23 mouse cellular contexts compared by ENCODE assay signal in genomic region chr7:30086524-30086923, GRCm38 (mm10). TPM values are rescaled to one million over a fixed set of nuclear protein-coding genes. Genes with fewer than 3 reads are reported as not detected.
DNase-seq lines count a peak whose midpoint lies in the region; ATAC-seq and TF ChIP-seq lines count a peak whose summit lies in the region.
"Had no signal": no experiment of that assay in that cellular context is flagged by ENCODE, and none has a peak within 500 bp of the region (broad histone marks: within the 10 kb centered on the region; RNA-seq: fewer than 3 reads in every experiment).

No protein-coding gene starts in this region.

- H3K9me3 ChIP-seq in midbrain, postnatal 0 days (ENCODE audit: low read length) = no peaks in the 10 kb centered on the region
- H3K9me3 ChIP-seq in midbrain, embryonic 16.5 days (replicated peaks; ENCODE audit: control insufficient read depth, low read length, poor library complexity, severe bottlenecking) = no peaks in the 10 kb centered on the region
- H3K9me3 ChIP-seq in kidney, embryonic 16.5 days (ENCODE audit: low read length) = no peaks in the 10 kb centered on the region
- H3K9me3 ChIP-seq: midbrain, embryonic 12.5 days had no signal

- peaks cover 9% of the 10 kb centered on the region; the same call in 1 of the 2 replicates for H3K4me1 ChIP-seq in midbrain, postnatal 0 days (ENCODE audit: insufficient read depth, low read length)
- H3K4me1 ChIP-seq in midbrain, embryonic 16.5 days (ENCODE audit: control insufficient read depth, insufficient read depth, low read length) = peaks cover 24% of the 10 kb centered on the region
- H3K4me1 ChIP-seq in kidney, embryonic 16.5 days (ENCODE audit: insufficient read depth, low read length) = peaks cover 19% of the 10 kb centered on the region

- no peak for TF ChIP-seq CTCF in layer of hippocampus, adult 2 months (conservative IDR thresholded peaks at IDR 0.05)
- TF ChIP-seq CTCF in midbrain, postnatal 0 days (IDR thresholded peaks at IDR 0.05) = no peak

- H3K9ac ChIP-seq in midbrain, postnatal 0 days (replicated peaks; ENCODE audit: low read length, poor library complexity, severe bottlenecking) = no peak overlapping the region
- no peak overlapping the region for H3K9ac ChIP-seq in midbrain, embryonic 16.5 days (ENCODE audit: low read depth, low read length)
- H3K9ac ChIP-seq in kidney, embryonic 16.5 days (replicated peaks; ENCODE audit: low read length) = no peak overlapping the region
- H3K9ac ChIP-seq: forebrain, postnatal 0 days; midbrain, embryonic 12.5 days had no signal

- H3K4me3 ChIP-seq in layer of hippocampus, adult 2 months = no peak overlapping the region
- no peak overlapping the region for H3K4me3 ChIP-seq in midbrain, postnatal 0 days (ENCODE audit: low read depth, low read length)
- no peak overlapping the region for H3K4me3 ChIP-seq in midbrain, embryonic 16.5 days (ENCODE audit: low read depth, low read length)
- H3K4me3 ChIP-seq in kidney, embryonic 16.5 days (ENCODE audit: low read length) = no peak overlapping the region
- H3K4me3 ChIP-seq: hindbrain, embryonic 10.5 days; midbrain, embryonic 12.5 days had no signal

- peaks cover 11% of the 10 kb centered on the region; the same call in 1 of the 2 replicates for H3K36me3 ChIP-seq in midbrain, postnatal 0 days (ENCODE audit: insufficient read depth, low read length)
- peaks cover 25% of the 10 kb centered on the region for H3K36me3 ChIP-seq in midbrain, embryonic 16.5 days (ENCODE audit: control insufficient read depth, insufficient read depth, low read length)
- H3K36me3 ChIP-seq in kidney, embryonic 16.5 days (ENCODE audit: insufficient read depth, low read length) = peaks cover 15% of the 10 kb centered on the region

- no peak overlapping the region for H3K4me2 ChIP-seq in midbrain, postnatal 0 days (ENCODE audit: low read depth, low read length, poor library complexity, severe bottlenecking)
- no peak overlapping the region for H3K4me2 ChIP-seq in midbrain, embryonic 16.5 days (ENCODE audit: low read length)
- no peak overlapping the region for H3K4me2 ChIP-seq in kidney, embryonic 16.5 days (replicated peaks; ENCODE audit: low read depth, low read length)
- H3K4me2 ChIP-seq: midbrain, embryonic 12.5 days had no signal

- H3K27ac ChIP-seq in layer of hippocampus, adult 2 months = no peak overlapping the region
- no peak overlapping the region for H3K27ac ChIP-seq in midbrain, postnatal 0 days (ENCODE audit: low read depth, low read length)
- no peak overlapping the region for H3K27ac ChIP-seq in midbrain, embryonic 16.5 days (ENCODE audit: low read length)
- H3K27ac ChIP-seq in kidney, embryonic 16.5 days (ENCODE audit: low read length) = no peak overlapping the region
- H3K27ac ChIP-seq: hindbrain, embryonic 10.5 days; midbrain, embryonic 12.5 days had no signal

- H3K27me3 ChIP-seq in midbrain, postnatal 0 days (ENCODE audit: insufficient read depth, low read length) = no peaks in the 10 kb centered on the region
- no peaks in the 10 kb centered on the region for H3K27me3 ChIP-seq in midbrain, embryonic 16.5 days (ENCODE audit: control insufficient read depth, insufficient read depth, low read depth, low read length)
- no peaks in the 10 kb centered on the region for H3K27me3 ChIP-seq in kidney, embryonic 16.5 days (ENCODE audit: insufficient read depth, low read length)
- H3K27me3 ChIP-seq: midbrain, embryonic 12.5 days had no signal

- no peak for ATAC-seq in midbrain, postnatal 0 days (ENCODE audit: low FRiP score)
- ATAC-seq in midbrain, embryonic 16.5 days = no peak
- ATAC-seq in kidney, embryonic 16.5 days (ENCODE audit: low FRiP score, low TSS enrichment) = no peak
- ATAC-seq: CD4-positive, CD25-positive, alpha-beta regulatory T cell, adult 4 months; forebrain, postnatal 0 days; lung, postnatal 0 days had no signal

- DNase-seq in layer of hippocampus, adult 2 months (ENCODE audit: low spot score in 2 of 2) = peak; percentile 18 to 26
- no peak for DNase-seq in layer of hippocampus, postnatal 25 days (ENCODE audit: extremely low spot score in 1 of 2, low spot score in 1 of 2)
- DNase-seq in urinary bladder, postnatal 14 days (ENCODE audit: low spot score) = peak; percentile 12
- DNase-seq in urinary bladder, postnatal 4 days (ENCODE audit: low spot score in 2 of 2) = no peak
- DNase-seq in adipocyte (ENCODE audit: low spot score) = peak; percentile 25
- DNase-seq in midbrain, postnatal 0 days (ENCODE audit: low spot score) = no peak
- DNase-seq: cerebellum, adult 9-10 months; forebrain, postnatal 0 days; gastrocnemius, postnatal 10 days; kidney, adult 18-20 months; kidney, postnatal 10 days; liver had no signal

- WGBS in midbrain, postnatal 0 days = 93% methylated on average over 9 of the region's 9 CpGs
- 95% methylated on average over 9 of the region's 9 CpGs for WGBS in midbrain, embryonic 16.5 days
- 80% methylated on average over 9 of the region's 9 CpGs for WGBS in kidney, embryonic 16.5 days

RNA-seq across cellular contexts. Expression of gene Gm26920, which starts 3.7 kb away (rescaled TPM):
- not detected for total RNA-seq in layer of hippocampus, adult 2 months (2021)
- total RNA-seq in layer of hippocampus, postnatal 25 days (2021) = 1 to 10 TPM in 1 of 2 experiments, not detected in 1; 2.0 TPM
- not detected in 2 replicates for total RNA-seq in midbrain, postnatal 0 days (2014; rRNA removed)
- 0.63 and 1.3 TPM in 2 replicates for polyA plus RNA-seq in midbrain, postnatal 0 days (2015; fragmentation: Nextera tagmentation; extraction: Ambion mirVana)
- polyA plus RNA-seq in midbrain, embryonic 16.5 days (2015; fragmentation: Nextera tagmentation; extraction: Ambion mirVana) = 2.0 and 3.2 TPM in 2 replicates
- polyA plus RNA-seq in kidney, embryonic 16.5 days (2015; fragmentation: Nextera tagmentation; extraction: Ambion mirVana) = 1.6 and 2.1 TPM in 2 replicates
- total RNA-seq: adrenal gland, adult 18-20 months; left cerebral cortex, postnatal 25 days; megakaryocyte progenitor cell, adult 5-6 weeks had no signal
- polyA plus RNA-seq: heart, embryonic 16.5 days; liver, embryonic 16.5 days had no signal

RNA-seq across cellular contexts. Expression of gene Zfp566, which starts 3.8 kb away (rescaled TPM):
- total RNA-seq in layer of hippocampus, adult 2 months (2021) = 1 to 10 TPM; 4.3 to 8.2 TPM
- 1 to 10 TPM; 5.3 to 7.1 TPM for total RNA-seq in layer of hippocampus, postnatal 25 days (2021)
- total RNA-seq in midbrain, postnatal 0 days (2014; rRNA removed) = 0.93 and 3.8 TPM in 2 replicates
- polyA plus RNA-seq in midbrain, postnatal 0 days (2015; fragmentation: Nextera tagmentation; extraction: Ambion mirVana) = 16.2 and 18.0 TPM in 2 replicates
- polyA plus RNA-seq in midbrain, embryonic 16.5 days (2015; fragmentation: Nextera tagmentation; extraction: Ambion mirVana) = 18.1 and 18.7 TPM in 2 replicates
- polyA plus RNA-seq in kidney, embryonic 16.5 days (2015; fragmentation: Nextera tagmentation; extraction: Ambion mirVana) = 12.5 and 13.6 TPM in 2 replicates

RNA-seq across cellular contexts. Expression of gene Zfp260, which starts 8.1 kb away (rescaled TPM):
- total RNA-seq in layer of hippocampus, adult 2 months (2021) = 10 to 100 TPM; 73.1 to 75.5 TPM
- total RNA-seq in layer of hippocampus, postnatal 25 days (2021) = 10 to 100 TPM; 64.8 to 89.9 TPM
- total RNA-seq in midbrain, postnatal 0 days (2014; rRNA removed) = 39.4 and 47.4 TPM in 2 replicates
- polyA plus RNA-seq in midbrain, postnatal 0 days (2015; fragmentation: Nextera tagmentation; extraction: Ambion mirVana) = 43.6 and 44.4 TPM in 2 replicates
- polyA plus RNA-seq in midbrain, embryonic 16.5 days (2015; fragmentation: Nextera tagmentation; extraction: Ambion mirVana) = 79.5 and 87.9 TPM in 2 replicates
- 112 and 116 TPM in 2 replicates for polyA plus RNA-seq in kidney, embryonic 16.5 days (2015; fragmentation: Nextera tagmentation; extraction: Ambion mirVana)

RNA-seq across cellular contexts. Expression of gene Zfp82, which starts 13.8 kb away (rescaled TPM):
- 1 to 10 TPM; 4.9 to 5.4 TPM for total RNA-seq in layer of hippocampus, adult 2 months (2021)
- 1 to 10 TPM; 1.9 to 5.0 TPM for total RNA-seq in layer of hippocampus, postnatal 25 days (2021)
- 5.3 and 6.4 TPM in 2 replicates for total RNA-seq in midbrain, postnatal 0 days (2014; rRNA removed)
- 5.4 and 6.4 TPM in 2 replicates for polyA plus RNA-seq in midbrain, postnatal 0 days (2015; fragmentation: Nextera tagmentation; extraction: Ambion mirVana)
- 10.2 and 13.4 TPM in 2 replicates for polyA plus RNA-seq in midbrain, embryonic 16.5 days (2015; fragmentation: Nextera tagmentation; extraction: Ambion mirVana)
- polyA plus RNA-seq in kidney, embryonic 16.5 days (2015; fragmentation: Nextera tagmentation; extraction: Ambion mirVana) = 5.8 and 6.6 TPM in 2 replicates

RNA-seq across cellular contexts. Expression of gene Zfp382, which starts 35.2 kb away (rescaled TPM):
- 10 to 100 TPM; 30.1 to 37.5 TPM for total RNA-seq in layer of hippocampus, adult 2 months (2021)
- total RNA-seq in layer of hippocampus, postnatal 25 days (2021) = 10 to 100 TPM; 30.4 to 31.5 TPM
- total RNA-seq in midbrain, postnatal 0 days (2014; rRNA removed) = 23.0 and 24.7 TPM in 2 replicates
- polyA plus RNA-seq in midbrain, postnatal 0 days (2015; fragmentation: Nextera tagmentation; extraction: Ambion mirVana) = 14.5 and 14.7 TPM in 2 replicates
- polyA plus RNA-seq in midbrain, embryonic 16.5 days (2015; fragmentation: Nextera tagmentation; extraction: Ambion mirVana) = 24.5 and 26.6 TPM in 2 replicates
- polyA plus RNA-seq in kidney, embryonic 16.5 days (2015; fragmentation: Nextera tagmentation; extraction: Ambion mirVana) = 11.7 and 12.0 TPM in 2 replicates

Comparison
In these comparisons a context has a peak if more than half of its experiments do, and no peak if none do; other contexts are left out.
1. DNase-seq: peak in layer of hippocampus, adult 2 months (2 of 2), urinary bladder, postnatal 14 days (single experiment) and adipocyte (single experiment); none in layer of hippocampus, postnatal 25 days (0 of 2), urinary bladder, postnatal 4 days (0 of 2) and midbrain, postnatal 0 days (single experiment).